Mouse (Mus musculus) skeletal muscle tissue, adult 2 months (tissue): ENCODE measurements around the gene Pik3c2a.

Experiments used
- DNase-seq: peaks from one replicate; pipeline ENCODE4 v3.0.0-alpha.2; 2012; ENCODE audit warnings: low read depth, low spot score

Gene Pik3c2a

GRCm38 (mm10) chr7:116443004-116443696 is at the start of gene Pik3c2a:
Gene Pik3c2a, minus strand, starts transcription at chr7:116443449.
- peak; percentile 88 for DNase-seq

GRCm38 (mm10) chr7:116491113-116491512 is 47.9 kb upstream of the Pik3c2a start:
- no peak for DNase-seq

GRCm38 (mm10) chr7:116485062-116485601 is 41.9 kb upstream of the Pik3c2a start:
- no peak for DNase-seq

- no peak for DNase-seq
These were observed 41.0 kb upstream of the Pik3c2a start for GRCm38 (mm10) chr7:116484213-116484612.

- no peak for DNase-seq
These were observed 40.5 kb upstream of the Pik3c2a start for GRCm38 (mm10) chr7:116483782-116484181.

- DNase-seq = no peak
These were observed 39.9 kb upstream of the Pik3c2a start for GRCm38 (mm10) chr7:116483106-116483505.

- DNase-seq = no peak
These were observed 33.0 kb upstream of the Pik3c2a start for GRCm38 (mm10) chr7:116476264-116476663.

GRCm38 (mm10) chr7:116475836-116476235 is 32.6 kb upstream of the Pik3c2a start:
- no peak for DNase-seq

- DNase-seq = no peak
These were observed 18.9 kb upstream of the Pik3c2a start for GRCm38 (mm10) chr7:116462114-116462513.

GRCm38 (mm10) chr7:116458985-116459441 is 15.8 kb upstream of the Pik3c2a start:
- no peak for DNase-seq

GRCm38 (mm10) chr7:116457391-116457790 is 14.1 kb upstream of the Pik3c2a start:
- DNase-seq = no peak

GRCm38 (mm10) chr7:116456964-116457363 is 13.7 kb upstream of the Pik3c2a start:
- DNase-seq = no peak

GRCm38 (mm10) chr7:116446645-116447044 is 3.4 kb upstream of the Pik3c2a start:
- no peak for DNase-seq

GRCm38 (mm10) chr7:116444326-116444809 is 1.1 kb upstream of the Pik3c2a start:
- peak; percentile 50 for DNase-seq

GRCm38 (mm10) chr7:116443697-116444325 is 562 bp upstream of the Pik3c2a start:
- no peak for DNase-seq

GRCm38 (mm10) chr7:116442226-116442625 is 1.0 kb downstream of the Pik3c2a start:
- no peak for DNase-seq

- no peak for DNase-seq
These were observed 1.9 kb downstream of the Pik3c2a start for GRCm38 (mm10) chr7:116441346-116441745.

GRCm38 (mm10) chr7:116431661-116432060 is 11.6 kb downstream of the Pik3c2a start:
- no peak for DNase-seq

- no peak for DNase-seq
These were observed 12.3 kb downstream of the Pik3c2a start for GRCm38 (mm10) chr7:116430926-116431325.

- DNase-seq = no peak
These were observed 16.0 kb downstream of the Pik3c2a start for GRCm38 (mm10) chr7:116427206-116427605.

- DNase-seq = no peak
These were observed 17.5 kb downstream of the Pik3c2a start for GRCm38 (mm10) chr7:116425771-116426170.

- DNase-seq = no peak
These were observed 22.2 kb downstream of the Pik3c2a start for GRCm38 (mm10) chr7:116421081-116421480.

GRCm38 (mm10) chr7:116409438-116409837 is 33.8 kb downstream of the Pik3c2a start:
- peak; percentile 0 for DNase-seq
